Mouse (Mus musculus): Measurements from ENCODE around the gene Map10. TPM values are rescaled to one million over a fixed set of nuclear protein-coding genes. Genes with fewer than 3 reads are reported as not detected.

Gene Map10
- total RNA-seq (2021) = 1 to 10 TPM; 3.6 to 4.1 TPM
- long read RNA-seq, experiment 1, transcript Map10-201 (1 exons, 3,542 nt) = major isoform, 9 of 9 reads
- long read RNA-seq, experiment 1, partial matches to known transcripts = 0 of 9 reads
- long read RNA-seq, experiment 1, other reads (novel, unspliced or antisense) = 0 of 9 reads
- long read RNA-seq, experiment 2, transcript Map10-201 (1 exons, 3,542 nt) = major isoform, 9 of 9 reads
- long read RNA-seq, experiment 2, partial matches to known transcripts = 0 of 9 reads
- long read RNA-seq, experiment 2, other reads (novel, unspliced or antisense) = 0 of 9 reads

DNA sequence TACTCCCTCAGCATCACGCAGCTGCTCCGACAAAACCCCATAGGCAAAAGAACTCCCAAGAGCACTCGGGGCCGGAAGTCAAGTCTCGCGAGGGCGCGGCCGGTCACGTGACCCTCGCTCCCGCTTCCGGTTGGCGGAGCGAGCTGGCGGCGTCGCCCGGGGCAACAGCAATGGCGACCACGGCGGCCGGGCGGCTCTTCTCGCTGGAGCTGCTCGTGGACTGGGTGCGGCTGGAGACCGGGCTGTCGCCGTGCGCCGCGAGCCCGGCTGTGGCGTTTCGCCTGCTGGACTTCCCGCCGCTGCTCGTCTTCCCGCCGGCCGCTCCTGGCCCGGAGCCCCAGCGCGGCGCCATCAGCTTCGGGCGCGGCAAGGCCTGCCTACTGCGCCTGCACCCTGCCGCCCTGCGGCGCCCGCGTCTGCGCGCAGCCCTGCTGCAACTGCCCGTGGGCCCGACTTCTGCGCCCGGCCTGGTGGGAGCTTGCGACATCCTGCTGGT, at the start of gene Map10:
Gene Map10, plus strand, starts transcription at position 119 of the 496 bp plus-strand sequence.
- DNase-seq = peak; percentile 93

GRCm38 (mm10) chr8:125620301-125620700, 49.3 kb upstream of the Map10 start:
- DNase-seq = no peak

GRCm38 (mm10) chr8:125624287-125624686, 45.3 kb upstream of the Map10 start:
- DNase-seq = no peak

- DNase-seq = no peak
These were observed 43.2 kb upstream of the Map10 start for GRCm38 (mm10) chr8:125626381-125626780.

DNA sequence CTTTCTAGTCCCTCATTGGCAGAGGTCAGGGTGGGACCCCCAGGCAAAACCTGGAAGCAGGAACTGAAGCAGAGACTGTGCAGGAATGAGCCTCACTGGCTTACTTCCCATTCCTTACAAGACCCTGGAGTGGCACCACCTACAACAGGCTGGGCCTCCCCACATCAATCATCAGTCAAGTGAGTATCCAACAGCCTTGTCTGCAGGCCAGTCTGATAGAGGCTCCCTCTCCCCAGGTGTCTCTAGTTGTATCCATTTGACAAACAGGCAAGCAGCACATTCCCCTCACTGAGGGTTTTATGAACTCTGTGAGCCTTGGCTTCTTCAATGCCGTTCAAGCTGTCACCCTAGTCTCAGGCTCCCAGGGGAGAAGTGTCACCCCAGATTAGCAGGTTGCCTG, 40.8 kb upstream of the Map10 start:
- DNase-seq = no peak

- no peak for DNase-seq
These were observed 31.1 kb upstream of the Map10 start for GRCm38 (mm10) chr8:125638411-125639058.

- DNase-seq = no peak
These were observed 30.0 kb upstream of the Map10 start for GRCm38 (mm10) chr8:125639631-125640030.

DNA sequence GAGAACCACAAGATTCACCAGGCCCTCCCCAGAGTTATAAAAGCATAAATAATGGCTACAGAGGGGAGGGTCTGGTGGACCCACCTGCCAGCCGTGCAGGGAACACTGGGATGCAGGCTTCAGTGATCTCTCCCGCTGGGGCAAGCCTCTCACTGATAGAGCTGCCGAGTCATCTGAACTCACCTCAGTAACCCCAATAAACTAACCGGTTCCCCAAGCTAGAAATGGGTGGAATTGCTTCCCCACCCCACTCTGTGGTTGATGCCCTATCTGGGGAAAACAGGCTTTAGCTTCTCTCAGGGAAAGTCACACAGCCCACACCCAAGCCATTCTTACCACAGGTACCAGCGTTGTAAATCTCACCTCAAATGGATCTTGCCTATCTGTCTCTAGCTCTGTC, 28.9 kb upstream of the Map10 start:
- no peak for DNase-seq

- peak; percentile 39 for DNase-seq
These were observed 27.8 kb upstream of the Map10 start for GRCm38 (mm10) chr8:125641808-125642207.

GRCm38 (mm10) chr8:125645757-125646478, 23.7 kb upstream of the Map10 start:
- no peak for DNase-seq

DNA sequence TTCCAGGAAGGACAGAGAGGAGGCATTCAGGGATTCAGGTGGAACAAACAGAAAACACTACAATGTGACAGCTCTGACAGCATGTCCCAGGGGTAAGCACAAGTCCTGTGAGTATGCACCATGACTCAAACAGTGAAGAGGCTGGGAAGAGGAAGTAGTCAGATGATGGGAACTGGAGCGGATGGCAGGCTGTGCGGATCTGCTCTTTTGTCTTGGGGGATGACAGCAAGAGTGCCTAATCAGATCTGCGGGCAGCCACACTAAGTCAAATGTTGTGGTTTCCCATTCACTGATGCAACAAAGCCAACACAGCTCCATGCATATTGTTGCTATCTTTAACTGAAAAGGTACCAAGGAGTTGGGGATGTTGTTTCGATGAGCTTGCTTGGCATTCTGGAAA, 20.2 kb upstream of the Map10 start:
- DNase-seq = no peak

DNA sequence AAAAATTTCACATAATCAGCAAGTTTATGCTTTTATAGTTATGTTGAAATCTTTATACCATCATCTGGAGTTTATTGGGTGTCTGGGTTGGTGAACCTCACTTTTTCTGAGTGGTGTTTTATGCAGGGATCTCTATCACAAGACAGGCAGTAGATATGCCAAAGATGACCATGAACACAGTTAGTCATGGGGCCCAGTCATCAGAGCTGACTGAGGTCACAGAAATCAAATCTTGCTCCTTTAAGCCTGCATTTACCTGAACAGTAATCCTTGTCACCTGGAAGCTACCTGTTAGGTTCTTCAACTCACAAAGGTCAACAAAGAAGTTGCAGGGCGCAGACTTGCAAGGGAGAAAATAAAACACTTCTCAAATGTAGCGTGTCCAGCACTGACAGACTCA, 14.8 kb upstream of the Map10 start:
- no peak for DNase-seq

DNA sequence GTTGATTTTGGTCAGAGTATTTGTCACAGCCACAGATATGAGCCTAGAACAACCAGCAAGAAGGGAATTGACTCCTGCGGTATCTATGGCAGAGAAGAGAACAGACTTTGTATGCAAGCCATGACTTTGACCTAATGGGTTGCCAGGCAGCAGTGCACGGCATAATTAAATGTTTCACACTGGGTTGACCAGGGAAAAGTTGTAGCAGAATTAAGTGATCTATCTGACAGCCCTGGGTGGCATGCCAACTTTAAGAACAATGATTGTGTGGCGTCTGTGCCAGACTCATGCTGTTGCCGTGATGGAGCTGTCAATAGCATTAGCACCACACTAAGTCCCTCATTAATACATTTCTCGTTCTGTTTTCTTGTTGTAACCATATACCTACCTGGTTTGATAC, 11.1 kb upstream of the Map10 start:
- no peak for DNase-seq

DNA sequence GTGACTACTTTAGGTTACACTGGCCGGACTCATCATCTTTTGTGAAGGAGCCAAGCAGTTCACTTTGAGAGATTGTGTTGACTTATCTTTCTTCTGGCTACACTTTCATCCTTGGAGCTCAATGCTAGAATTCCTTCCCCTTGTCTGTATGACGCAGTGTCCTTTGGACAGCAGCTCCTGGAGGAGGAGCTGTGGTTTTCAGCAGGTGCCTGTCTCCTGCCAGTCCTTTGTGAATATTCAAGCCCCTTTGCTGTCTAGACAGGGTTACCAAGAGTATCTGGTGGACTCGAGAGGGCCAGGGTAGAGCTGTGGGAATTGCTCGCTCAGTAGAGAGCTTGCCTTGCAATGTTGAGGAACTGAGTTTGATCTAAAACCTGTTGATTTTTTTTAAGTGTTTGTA, 10.7 kb upstream of the Map10 start:
- no peak for DNase-seq

DNA sequence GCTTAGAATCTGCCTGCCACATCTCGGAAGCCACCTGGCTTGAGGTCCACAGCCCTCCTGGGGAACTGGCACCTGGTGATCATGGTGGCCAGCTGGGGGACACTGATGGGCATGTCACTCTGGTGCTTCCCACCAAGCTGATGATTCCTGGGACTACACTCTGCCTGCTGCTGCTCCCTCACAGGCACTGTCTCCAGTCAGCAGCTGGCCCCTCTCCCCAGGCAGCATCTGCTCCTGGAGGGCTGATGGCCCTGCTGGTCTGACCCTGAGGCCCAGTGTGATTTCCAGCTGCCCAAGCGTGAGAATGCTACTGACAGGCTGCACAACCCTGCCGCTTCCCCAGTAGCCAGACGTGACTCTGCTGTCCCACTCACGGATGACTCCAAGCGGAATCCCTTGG, 9.2 kb upstream of the Map10 start:
- DNase-seq = no peak

DNA sequence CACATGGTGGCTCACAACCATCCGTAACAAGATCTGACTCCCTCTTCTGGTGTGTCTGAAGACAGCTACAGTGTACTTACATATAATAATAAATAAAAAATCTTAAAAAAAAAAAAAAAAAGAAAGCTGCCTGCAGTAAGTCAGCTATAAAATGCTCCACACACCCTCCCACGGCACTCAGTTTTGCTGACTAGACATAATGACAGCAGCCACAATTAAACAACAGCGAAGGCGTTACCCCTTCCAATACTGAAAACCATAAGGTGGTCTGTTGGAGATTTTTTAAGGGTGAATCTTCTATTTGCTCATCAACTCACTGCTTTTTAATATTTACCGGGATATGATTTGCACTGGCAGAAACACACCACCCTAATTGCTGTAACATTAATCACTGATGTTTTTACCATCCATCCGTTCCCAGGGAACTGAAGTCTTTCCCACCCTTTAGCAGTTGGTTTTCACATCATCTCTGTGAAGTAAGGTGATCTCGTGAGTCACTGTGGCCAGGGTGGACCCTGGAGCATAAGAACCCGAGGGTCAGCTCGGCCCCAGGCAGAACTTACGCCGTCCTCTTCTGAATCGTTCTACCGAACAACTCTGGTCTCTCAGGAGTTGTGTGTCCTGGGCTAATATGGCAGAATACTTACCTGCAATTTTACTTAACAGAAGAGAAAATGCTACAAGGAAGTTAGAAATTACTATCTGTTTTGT, 7.5 kb upstream of the Map10 start:
- no peak for DNase-seq

DNA sequence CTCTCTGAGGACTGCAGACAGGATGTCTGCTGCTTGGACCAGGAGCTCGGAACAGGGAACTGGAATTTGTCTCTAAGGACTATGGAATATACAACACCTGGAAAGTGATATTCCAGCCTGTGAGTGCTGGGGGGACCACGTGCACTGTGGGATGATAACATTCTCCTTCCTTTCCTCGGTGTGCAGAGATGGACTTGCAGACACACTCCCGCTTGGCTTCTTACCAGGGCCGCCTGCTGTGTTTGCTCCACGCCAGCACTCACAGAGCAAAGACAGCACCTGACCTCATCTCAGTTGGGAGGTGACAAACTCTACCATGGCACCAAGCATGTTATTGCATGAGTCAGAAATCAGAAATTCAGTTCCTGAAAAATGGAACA, 7.0 kb upstream of the Map10 start:
- peak; percentile 63 for DNase-seq

DNA sequence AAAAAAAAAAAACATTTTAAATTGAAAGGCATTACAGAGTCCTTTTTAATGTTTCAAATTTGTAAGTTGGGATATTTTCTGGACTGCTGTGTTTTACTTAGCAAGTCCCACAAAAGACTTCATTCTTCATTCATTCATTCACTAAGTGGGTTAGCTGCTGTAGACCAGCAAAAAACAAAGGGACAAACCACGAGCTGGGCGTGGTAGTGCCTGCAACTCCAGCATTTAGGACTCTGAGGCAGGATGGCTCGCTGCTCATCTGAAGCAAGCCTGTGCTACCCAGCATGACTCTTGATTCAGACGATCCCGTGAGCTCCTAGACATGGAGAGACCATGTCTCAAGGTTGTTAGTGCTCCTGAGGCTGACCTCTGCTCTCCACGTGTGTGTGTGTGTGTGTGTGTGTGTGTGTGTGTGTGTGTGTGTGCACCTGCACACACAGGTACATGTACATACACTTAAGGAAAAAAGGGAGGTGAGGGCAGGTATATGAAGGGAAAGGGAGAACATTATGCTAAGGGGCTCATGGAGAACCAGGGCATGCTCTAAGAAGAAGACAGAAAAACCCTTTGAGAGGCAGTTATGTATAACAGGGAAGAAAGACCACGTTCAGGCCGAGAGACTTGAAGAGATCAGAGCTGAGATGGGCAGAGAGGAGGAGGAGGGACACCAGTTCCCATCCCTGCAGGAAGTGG, 4.3 kb upstream of the Map10 start:
- DNase-seq = no peak

DNA sequence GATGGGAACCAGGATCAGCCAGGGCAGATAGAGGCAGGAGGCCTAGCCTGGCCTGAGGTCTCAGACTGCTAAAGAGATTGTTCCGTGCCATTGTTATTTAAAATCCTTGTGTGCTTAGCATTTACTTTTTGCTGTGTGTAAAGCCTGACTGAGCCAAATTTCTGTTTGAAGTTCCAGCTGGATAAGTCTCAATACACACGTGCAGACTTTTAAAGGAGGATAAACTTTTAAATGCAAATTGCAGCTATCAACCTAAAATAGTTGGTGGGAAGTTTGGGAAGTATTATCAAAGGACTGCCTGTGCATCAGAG, 3.8 kb upstream of the Map10 start:
- DNase-seq = no peak

DNA sequence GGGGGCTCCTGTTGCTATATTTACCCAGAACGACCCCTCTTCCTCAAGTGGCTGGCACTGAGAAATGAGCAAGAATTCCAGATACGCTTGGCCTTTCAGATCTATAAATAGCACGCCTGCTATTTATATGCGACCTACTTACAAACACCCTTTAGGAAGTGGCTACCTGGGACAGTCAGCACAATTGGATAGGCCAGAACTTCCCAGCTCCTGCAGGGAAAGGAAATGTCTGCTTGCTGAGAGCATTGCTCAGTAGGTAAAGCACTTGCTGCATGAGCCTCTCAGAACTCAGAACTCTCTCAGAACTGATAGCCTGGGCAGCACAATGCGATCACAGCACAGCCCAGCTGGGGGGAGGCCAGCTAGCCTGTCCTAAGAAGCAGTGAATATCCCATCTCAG, 3.4 kb upstream of the Map10 start:
- DNase-seq = peak; percentile 29

DNA sequence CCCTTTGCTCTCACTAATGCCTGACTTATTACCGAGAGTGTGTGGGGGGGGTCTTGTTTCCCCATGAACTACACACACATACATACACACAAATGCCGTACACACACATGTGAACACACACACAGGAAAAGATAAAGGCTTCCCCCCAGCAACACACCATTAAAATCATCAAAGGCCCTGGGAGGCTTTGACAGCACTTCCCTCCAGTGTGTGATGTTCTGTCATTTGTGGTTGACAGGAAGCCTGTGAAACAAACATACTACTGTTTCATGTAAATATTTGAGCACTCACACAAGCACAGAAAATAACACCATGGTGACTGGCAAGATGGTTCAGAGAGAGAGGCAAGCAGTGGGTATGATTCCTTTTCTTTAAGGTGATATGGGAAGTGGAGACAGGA, 2.4 kb upstream of the Map10 start:
- DNase-seq = no peak

DNA sequence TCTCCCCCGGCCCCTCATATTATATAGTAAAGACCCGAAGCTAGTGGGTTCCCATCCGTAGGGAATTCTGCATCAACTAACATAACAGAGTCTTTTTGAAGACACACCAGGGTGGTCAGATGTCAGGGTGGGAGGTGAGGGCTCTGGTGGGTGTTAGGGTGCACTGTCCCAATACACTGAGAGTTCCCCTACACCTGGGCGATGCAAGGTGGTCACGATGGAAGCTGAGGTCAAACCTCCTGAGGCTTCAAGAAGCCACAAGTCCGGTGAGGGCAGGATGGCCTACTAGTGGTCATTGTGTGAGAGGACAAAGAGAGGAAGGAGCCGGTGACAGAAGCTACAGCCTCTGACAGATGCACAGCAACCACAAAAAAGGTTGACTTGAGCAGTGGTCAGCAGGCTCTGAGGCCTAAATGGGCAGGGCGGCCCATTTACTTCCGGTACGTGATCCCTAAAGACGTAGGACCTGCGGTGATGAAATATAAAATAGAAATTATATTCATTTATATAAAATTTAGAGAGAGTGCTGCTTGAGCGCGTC, 389 bp upstream of the Map10 start:
- DNase-seq = no peak

All from gastrocnemius, postnatal 10 days (tissue).